9 mouse cellular contexts compared by ENCODE assay signal in the genomic region with DNA sequence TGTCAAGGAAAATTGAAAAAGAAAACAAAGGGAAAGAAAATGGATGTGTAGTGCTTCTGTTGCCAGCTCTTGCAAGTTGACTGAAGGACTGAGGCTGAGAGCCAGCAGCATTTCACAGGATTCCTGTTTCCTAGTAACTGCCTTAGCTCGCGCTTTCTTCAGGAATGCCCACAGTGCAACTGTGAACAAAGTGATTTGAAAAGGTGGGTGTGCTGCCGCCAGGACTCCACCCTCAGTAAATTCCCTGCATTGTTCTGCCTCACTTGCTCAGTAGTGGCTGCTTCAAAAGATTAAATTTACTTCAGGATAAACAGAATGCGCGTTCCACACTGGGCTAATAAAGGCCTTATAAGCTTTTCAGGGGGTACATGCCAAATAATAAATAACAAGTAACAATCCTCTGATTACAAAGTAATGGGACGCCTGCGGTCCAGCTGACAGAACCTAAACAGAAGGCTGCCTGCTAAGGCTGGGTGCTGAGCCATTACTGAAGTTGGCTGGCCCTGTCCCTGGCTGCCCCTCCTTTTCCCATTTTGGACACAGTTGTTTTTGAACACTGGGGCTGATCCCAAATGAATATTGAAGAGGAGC.
DNase-seq lines count a peak whose midpoint lies in the region; TF ChIP-seq lines count a peak whose summit lies in the region.
"Had no signal": no experiment of that assay in that cellular context is flagged by ENCODE, and none has a peak within 500 bp of the region (broad histone marks: within the 10 kb centered on the region; RNA-seq: fewer than 3 reads in every experiment).

No protein-coding gene starts in this region.

- H3K36me3 ChIP-seq in heart, embryonic 10.5 days: 0 out of 2 replicates have a peak, but pooled peaks cover 3% of the 10 kb centered on the region
- no peaks in the 10 kb centered on the region for H3K36me3 ChIP-seq in hindbrain, embryonic 10.5 days

- H3K4me3 ChIP-seq in heart, embryonic 10.5 days: no peak overlapping the region
- H3K4me3 ChIP-seq in hindbrain, embryonic 10.5 days: peak overlapping the region; percentile 34; the same call in 1 of the 2 replicates
- H3K4me3 ChIP-seq in lung, adult 2 months (replicated peaks; ENCODE audit: extremely low read depth, low read depth, low read length): peak overlapping the region; percentile 24
- H3K4me3 ChIP-seq: erythroblast, embryonic 14.5 days had no signal

- no peak for DNase-seq in heart, embryonic 10.5 days (ENCODE audit: low spot score)
- DNase-seq in heart, postnatal 25 days (ENCODE audit: low spot score): no peak
- peak; percentile 40 for DNase-seq in embryo, embryonic 9.5 days (ENCODE audit: extremely low spot score)
- peak; percentile 56 for DNase-seq in hindbrain, embryonic 10.5 days (ENCODE audit: low spot score)
- DNase-seq in lung, adult 2 months: peak; percentile 30
- DNase-seq in right cerebral cortex, postnatal 10 days (ENCODE audit: low spot score in 2 of 2): peak; percentile 71 to 79
- no peak for DNase-seq in gastrocnemius, postnatal 36 days
- DNase-seq in adrenal gland, adult 8-10 months: no peak

- no peak for TF ChIP-seq POLR2A in lung, adult 2 months (IDR thresholded peaks at IDR 0.05; ENCODE audit: borderline replicate concordance, extremely low read depth, low read depth, low read length)

- H3K27ac ChIP-seq in heart, embryonic 10.5 days: peak overlapping the region; percentile 80
- peak overlapping the region; percentile 83 for H3K27ac ChIP-seq in hindbrain, embryonic 10.5 days

- no peaks in the 10 kb centered on the region for H3K27me3 ChIP-seq in heart, embryonic 10.5 days (ENCODE audit: insufficient read depth, poor library complexity, severe bottlenecking)
- H3K27me3 ChIP-seq in hindbrain, embryonic 10.5 days (ENCODE audit: insufficient read depth, poor library complexity, severe bottlenecking): no peaks in the 10 kb centered on the region

- no peak for TF ChIP-seq CTCF in lung, adult 2 months (IDR thresholded peaks at IDR 0.05; ENCODE audit: insufficient read depth, low read length)

- 37% methylated on average over 7 of the region's 7 CpGs for WGBS in heart, embryonic 10.5 days
- WGBS in hindbrain, embryonic 10.5 days: 14% methylated on average over 7 of the region's 7 CpGs
- WGBS in lung, adult 2 months: 40% methylated on average over 7 of the region's 7 CpGs

- H3K9me3 ChIP-seq in heart, embryonic 10.5 days: no peaks in the 10 kb centered on the region
- no peaks in the 10 kb centered on the region for H3K9me3 ChIP-seq in hindbrain, embryonic 10.5 days

- intact Hi-C loops in heart, postnatal 25 days (cut with DNase I): no loop called here
- intact Hi-C loops in gastrocnemius, postnatal 36 days (cut with DNase I): no loop called here

- peaks cover 6% of the 10 kb centered on the region for H3K4me1 ChIP-seq in heart, embryonic 10.5 days
- H3K4me1 ChIP-seq in hindbrain, embryonic 10.5 days (replicated peaks): peaks cover 31% of the 10 kb centered on the region
- peaks cover 7% of the 10 kb centered on the region; the same call in 1 of the 2 replicates for H3K4me1 ChIP-seq in lung, adult 2 months (ENCODE audit: control insufficient read depth, insufficient read depth, low read length)

Comparison
In these comparisons a context has a peak if more than half of its experiments do, and no peak if none do; other contexts are left out.
1. DNase-seq: peak in embryo, embryonic 9.5 days (single experiment), hindbrain, embryonic 10.5 days (single experiment), lung, adult 2 months (single experiment) and right cerebral cortex, postnatal 10 days (2 of 2); none in heart, embryonic 10.5 days (single experiment), heart, postnatal 25 days (single experiment), gastrocnemius, postnatal 36 days (0 of 2) and adrenal gland, adult 8-10 months (single experiment).